Mouse (Mus musculus) liver, embryonic 16.5 days (tissue): ENCODE measurements around the gene Wwp2. TPM values are rescaled to one million over a fixed set of nuclear protein-coding genes. Genes with fewer than 3 reads are reported as not detected.
A peak's percentile ranks its signal among the peaks of the same experiment; 100 is the strongest.

Source experiments
- ATAC-seq: fragments of 200-750 bp; cut with Nextera tagmentation; 2 replicates; pipeline ENCODE4 v1.8.0; 2017; ENCODE audit warnings: low read depth, mild to moderate bottlenecking, moderate number of reproducible peaks, moderate library complexity
- H3K27ac ChIP-seq: fragments of 300-500 bp; sonication (generic); 2 replicates; pipeline ENCODE4 v1.5.1; 2014; ENCODE audit warnings: mild to moderate bottlenecking, low read length
- H3K27me3 ChIP-seq: fragments of 300-500 bp; sonication (generic); 2 replicates; pipeline ENCODE4 v1.6.1; 2014; ENCODE audit warnings: low read depth, low read length, mixed read lengths; ENCODE audit not compliant: control insufficient read depth, insufficient read depth
- H3K36me3 ChIP-seq: fragments of 300-500 bp; sonication (generic); 2 replicates; pipeline ENCODE4 v1.6.1; 2014; ENCODE audit warnings: mild to moderate bottlenecking; ENCODE audit not compliant: control insufficient read depth, insufficient read depth
- H3K4me1 ChIP-seq: fragments of 300-500 bp; sonication (generic); 2 replicates; pipeline ENCODE4 v1.6.1; 2014; ENCODE audit warnings: low read depth, low read length, mixed read lengths; ENCODE audit not compliant: control insufficient read depth
- H3K4me2 ChIP-seq: fragments of 300-500 bp; sonication (generic); 2 replicates; pipeline ENCODE4 v1.6.1; 2014; ENCODE audit warnings: low read depth, low read length, mixed read lengths
- H3K4me3 ChIP-seq: fragments of 300-500 bp; sonication (generic); 2 replicates; pipeline ENCODE4 v1.5.1; 2014; ENCODE audit warnings: low read depth, mild to moderate bottlenecking, low read length
- H3K9ac ChIP-seq: fragments of 300-500 bp; sonication (generic); 2 replicates; pipeline ENCODE4 v1.6.1; 2014; ENCODE audit warnings: low read depth, low read length
- H3K9me3 ChIP-seq: fragments of 300-500 bp; sonication (generic); replicated peaks from 2 replicates; pipeline ENCODE4 v1.6.1; 2016; ENCODE audit warnings: low read length; ENCODE audit not compliant: control insufficient read depth
- WGBS: fragments of 180-500 bp; shearing (Covaris S2); extraction: QIAGEN DNeasy Blood & Tissue Kit; methylation state at CpG from one replicate; pipeline ENCODE4 v1.1.7; 2014; ENCODE audit not compliant: insufficient replicate concordance; 5-methylcytosine and 5-hydroxymethylcytosine counted together
- polyA plus RNA-seq: library from polyadenylated mRNA; unstranded; fragments of >200 nt; fragmentation: Nextera tagmentation; extraction: Ambion mirVana; gene quantifications from 2 replicates; pipeline ENCODE4 v1.2.1, GENCODE M21; 2015

Gene Wwp2
- polyA plus RNA-seq, 1 experiment from 2014 or later: 32.7 TPM

DNA sequence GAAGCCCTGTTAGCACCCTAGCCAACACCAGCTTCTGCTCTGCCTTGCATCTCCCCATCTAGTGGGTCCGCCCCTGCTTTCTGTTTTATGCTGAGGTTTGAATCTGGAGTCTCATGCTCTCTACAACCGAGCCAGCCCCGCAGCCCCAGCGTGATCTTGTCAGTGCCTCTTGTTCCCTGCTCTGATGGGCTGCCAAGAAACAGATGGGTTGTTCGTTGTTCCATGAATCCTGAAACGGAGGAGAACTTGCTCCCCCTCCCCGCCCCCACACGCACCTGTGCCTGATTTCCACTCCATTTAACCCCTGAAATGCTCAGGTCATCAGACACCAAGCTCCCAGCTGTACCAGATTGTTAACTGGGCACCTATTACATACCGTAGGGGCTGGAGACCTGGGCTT, 36.7 kb upstream of the Wwp2 start:
- no peak for ATAC-seq
- Histone ChIP-seq H3K9me3 (no peaks in the 10 kb centered on the region), H3K27ac (no peak overlapping the region), H3K4me2 (no peak overlapping the region), H3K9ac (no peak overlapping the region), H3K36me3 (no peaks in the 10 kb centered on the region), H3K27me3 (no peaks in the 10 kb centered on the region), H3K4me3 (no peak overlapping the region), H3K4me1 (peaks cover 26% of the 10 kb centered on the region)
- WGBS: 51% methylated on average over 9 of the region's 9 CpGs

DNA sequence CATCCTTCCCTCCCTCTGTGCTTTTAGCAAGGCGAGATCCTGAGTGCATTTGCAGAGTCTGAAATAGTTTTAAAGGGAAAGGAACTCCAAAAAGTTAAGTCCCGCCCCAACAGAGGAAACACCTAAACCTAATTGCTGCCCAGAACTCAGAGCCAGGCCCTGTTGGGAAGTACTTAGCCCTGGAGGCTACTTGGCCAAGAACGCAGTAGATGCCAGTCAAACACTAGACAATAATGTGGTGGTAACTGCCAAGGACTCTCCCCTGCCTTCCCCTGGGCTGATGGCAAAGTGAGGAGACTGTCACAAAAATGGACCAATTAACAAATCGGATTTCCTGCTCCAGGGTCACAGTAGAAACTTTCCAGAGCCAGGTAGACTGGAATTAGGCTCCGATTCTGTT, 34.3 kb upstream of the Wwp2 start:
- 77% methylated on average over 5 of the region's 5 CpGs for WGBS
- H3K36me3 ChIP-seq: no peaks in the 10 kb centered on the region
- H3K4me3 ChIP-seq: peak overlapping the region; percentile 64
- H3K27ac ChIP-seq: no peak overlapping the region
- H3K9me3 ChIP-seq: no peaks in the 10 kb centered on the region
- peaks cover 32% of the 10 kb centered on the region for H3K4me1 ChIP-seq
- peak overlapping the region; percentile 69 for H3K9ac ChIP-seq
- peak overlapping the region; percentile 82 for H3K4me2 ChIP-seq
- no peaks in the 10 kb centered on the region for H3K27me3 ChIP-seq
- no peak for ATAC-seq

DNA sequence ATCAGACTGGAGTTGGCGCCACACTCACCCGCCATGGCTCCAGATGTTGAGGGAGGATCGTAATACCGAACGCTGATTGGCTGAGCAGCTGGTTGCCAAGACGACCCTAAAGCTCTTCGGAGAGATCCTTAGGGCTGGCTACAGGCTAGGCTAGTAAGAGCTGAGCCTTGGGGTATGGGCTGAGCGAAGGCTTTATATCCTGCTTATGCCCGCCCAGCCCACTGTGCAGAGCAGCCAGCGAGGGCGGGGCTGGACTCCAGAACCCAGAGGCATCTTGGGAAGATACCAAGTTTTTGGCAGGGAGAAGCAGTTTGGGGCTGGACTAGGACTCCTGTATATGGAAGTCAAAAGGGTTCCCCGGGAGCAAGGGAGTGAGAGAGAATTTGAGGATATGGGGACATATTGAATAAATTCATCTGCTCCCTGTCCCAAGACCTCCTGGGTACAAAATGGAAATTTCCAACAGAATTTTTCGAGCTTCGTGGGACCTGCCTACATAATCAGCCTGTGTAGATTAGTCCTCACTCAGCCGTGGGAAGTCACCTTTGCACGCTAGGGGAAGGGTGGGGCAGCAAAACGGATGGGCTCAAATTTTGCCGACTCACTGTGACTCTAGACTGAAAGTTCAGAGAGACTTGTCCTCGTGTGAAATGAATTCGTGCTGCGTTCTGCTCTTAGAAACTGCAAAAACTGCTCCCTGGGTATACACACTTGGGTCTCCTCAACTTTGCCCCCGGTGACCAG, 33.0 kb upstream of the Wwp2 start, which contains the start of gene Nqo1:
TSS of gene Nqo1 (minus strand) at position 169 of the 744 bp plus-strand sequence.
- Histone ChIP-seq H3K4me3 (peak within 1 kb of the TSS; percentile 64), H3K27me3 (no peaks in the 10 kb centered on the region), H3K4me1 (peaks cover 32% of the 10 kb centered on the region), H3K9ac (peak within 1 kb of the TSS; percentile 69), H3K4me2 (peak within 1 kb of the TSS; percentile 82), H3K9me3 (no peaks in the 10 kb centered on the region), H3K36me3 (no peaks in the 10 kb centered on the region), H3K27ac (peak within 1 kb of the TSS; percentile 97)
- WGBS: 6% methylated on average over 22 of the region's 22 CpGs
- peak; percentile 93 for ATAC-seq

GRCm38 (mm10) chr8:107404057-107404456, 32.1 kb upstream of the Wwp2 start:
- Histone ChIP-seq H3K9me3 (no peaks in the 10 kb centered on the region), H3K27ac (peak overlapping the region; percentile 97), H3K9ac (peak overlapping the region; percentile 69), H3K27me3 (no peaks in the 10 kb centered on the region), H3K36me3 (no peaks in the 10 kb centered on the region), H3K4me3 (peak overlapping the region; percentile 64), H3K4me2 (peak overlapping the region; percentile 82), H3K4me1 (peaks cover 32% of the 10 kb centered on the region)
- ATAC-seq: no peak
- 62% methylated on average over 4 of the region's 4 CpGs for WGBS

DNA sequence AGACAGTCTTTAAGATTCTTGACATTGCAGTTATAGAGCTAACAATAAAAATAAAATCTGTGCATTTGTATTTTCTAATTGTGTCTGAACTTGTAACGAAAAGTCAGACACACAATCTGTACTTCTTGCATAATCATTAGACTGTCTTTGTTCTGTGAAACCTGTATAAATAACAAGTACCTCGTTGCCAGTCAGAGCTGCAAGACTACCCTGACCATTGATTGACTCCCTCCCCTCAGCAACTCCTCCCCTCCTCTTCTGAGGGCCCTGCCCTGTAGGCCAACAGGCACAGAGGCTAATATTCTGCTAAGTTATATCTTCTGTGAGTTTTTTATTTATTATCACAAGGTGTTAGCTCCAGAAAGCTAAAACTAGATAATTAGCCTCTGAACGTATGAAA, 30.2 kb upstream of the Wwp2 start:
- ATAC-seq: no peak

DNA sequence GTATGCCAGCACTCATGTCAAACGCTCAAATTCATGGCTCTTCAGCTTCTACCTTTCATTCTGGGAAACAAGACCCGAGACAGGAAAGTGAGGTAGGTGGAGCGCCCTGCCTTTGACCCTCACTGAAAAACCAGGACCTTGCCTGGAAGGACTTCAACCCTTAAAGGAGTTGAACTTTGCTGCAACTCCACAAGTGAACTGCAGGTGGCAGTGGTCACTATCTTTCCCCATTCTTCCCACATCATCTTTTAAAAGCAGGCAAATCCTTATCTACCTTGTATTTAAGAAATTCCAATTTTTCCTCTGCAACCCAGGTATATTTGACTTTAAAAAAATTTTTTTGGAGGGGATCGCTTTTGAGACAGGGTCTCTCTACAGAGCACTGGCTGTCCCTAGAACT, 24.8 kb upstream of the Wwp2 start:
- H3K9me3 ChIP-seq: no peaks in the 10 kb centered on the region
- WGBS: 64% methylated on average over 4 of the region's 4 CpGs
- no peak overlapping the region for H3K9ac ChIP-seq
- no peak for ATAC-seq
- no peak overlapping the region for H3K4me3 ChIP-seq
- H3K36me3 ChIP-seq: peaks cover 27% of the 10 kb centered on the region
- no peak overlapping the region for H3K27ac ChIP-seq
- no peaks in the 10 kb centered on the region for H3K4me1 ChIP-seq
- no peak overlapping the region for H3K4me2 ChIP-seq
- H3K27me3 ChIP-seq: no peaks in the 10 kb centered on the region

More for the DNA sequence above, 30.2 kb upstream of the Wwp2 start:
- peaks cover 32% of the 10 kb centered on the region for H3K4me1 ChIP-seq
- no peaks in the 10 kb centered on the region for H3K9me3 ChIP-seq
- 53% methylated on average over 3 of the region's 3 CpGs for WGBS
- H3K27me3 ChIP-seq: no peaks in the 10 kb centered on the region
- H3K9ac ChIP-seq: no peak overlapping the region
- no peak overlapping the region for H3K4me2 ChIP-seq
- H3K4me3 ChIP-seq: no peak overlapping the region
- 0 out of 2 replicates have a peak, but pooled peaks cover 8% of the 10 kb centered on the region for H3K36me3 ChIP-seq
- H3K27ac ChIP-seq: no peak overlapping the region

DNA sequence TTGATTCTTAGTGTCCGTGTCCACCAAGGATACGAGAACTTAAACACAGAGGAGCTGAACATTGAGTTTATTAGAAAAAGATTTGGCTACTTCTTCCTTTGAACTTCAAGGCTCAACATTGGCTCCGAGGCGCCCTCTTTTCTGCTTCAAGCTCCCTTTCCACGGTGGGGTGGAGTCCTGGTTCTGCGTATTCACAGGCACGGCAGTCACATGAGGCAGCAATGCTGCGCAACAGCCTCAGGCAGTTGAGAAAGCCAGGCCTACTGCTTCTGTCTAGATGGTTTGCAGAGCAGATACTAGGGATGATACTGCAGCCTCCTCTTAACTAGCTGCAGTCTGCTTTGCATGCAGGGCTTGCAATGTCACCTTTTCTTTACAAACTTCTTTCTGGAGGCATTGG, 23.6 kb upstream of the Wwp2 start:
- 81% methylated on average over 8 of the region's 8 CpGs for WGBS
- ATAC-seq: no peak
- H3K36me3 ChIP-seq: peaks cover 34% of the 10 kb centered on the region

DNA sequence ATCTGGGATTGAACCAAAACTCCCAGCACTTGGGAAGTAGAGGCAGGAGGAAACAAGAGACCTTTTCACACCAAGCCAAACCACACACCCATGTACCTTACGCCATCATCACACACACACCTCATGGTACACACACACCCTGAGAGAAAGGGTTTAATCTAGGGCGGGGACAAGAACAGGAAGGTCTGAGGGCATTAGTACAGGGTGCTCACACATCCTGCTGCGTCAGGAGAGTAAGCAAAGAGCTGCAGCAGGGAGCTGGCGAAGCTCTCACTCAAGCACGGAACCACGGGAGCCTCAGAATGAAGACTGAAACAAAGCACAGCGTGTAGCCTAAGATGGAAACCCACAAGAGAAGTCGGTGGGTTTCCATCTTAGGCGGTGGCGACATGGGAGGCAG, 22.3 kb upstream of the Wwp2 start:
- H3K36me3 ChIP-seq: peaks cover 45% of the 10 kb centered on the region
- ATAC-seq: no peak

More for the DNA sequence above, 23.6 kb upstream of the Wwp2 start:
- H3K27ac ChIP-seq: no peak overlapping the region
- no peaks in the 10 kb centered on the region for H3K4me1 ChIP-seq
- H3K4me3 ChIP-seq: no peak overlapping the region
- H3K9ac ChIP-seq: no peak overlapping the region
- no peaks in the 10 kb centered on the region for H3K27me3 ChIP-seq
- H3K9me3 ChIP-seq: no peaks in the 10 kb centered on the region
- H3K4me2 ChIP-seq: no peak overlapping the region

DNA sequence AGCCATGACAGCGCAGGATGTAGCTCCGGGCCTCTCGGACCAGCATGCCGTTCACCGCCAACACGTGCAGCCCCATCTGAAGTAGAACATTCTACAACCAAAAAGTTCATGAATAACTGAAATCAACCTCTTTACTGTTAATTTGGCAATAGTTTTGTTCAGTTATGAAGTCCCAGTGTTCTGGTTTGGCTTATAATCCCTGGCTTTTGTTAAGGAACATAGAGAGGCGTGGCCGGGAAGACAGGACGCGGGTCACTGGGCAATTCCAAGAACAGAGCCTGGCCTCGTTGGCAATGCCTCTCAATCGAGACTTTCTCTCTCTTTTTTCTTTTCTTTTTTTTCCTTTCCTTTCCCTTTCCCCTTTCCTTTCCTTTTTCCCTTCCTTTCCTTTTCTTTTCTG, 19.2 kb upstream of the Wwp2 start:
- Histone ChIP-seq H3K9me3 (no peaks in the 10 kb centered on the region), H3K4me2 (no peak overlapping the region), H3K36me3 (peaks cover 44% of the 10 kb centered on the region), H3K4me1 (no peaks in the 10 kb centered on the region; the same call in 1 of the 2 replicates), H3K27me3 (no peaks in the 10 kb centered on the region), H3K9ac (no peak overlapping the region), H3K27ac (no peak overlapping the region), H3K4me3 (no peak overlapping the region)
- WGBS: 87% methylated on average over 12 of the region's 12 CpGs
- ATAC-seq: no peak

More for the DNA sequence above, 22.3 kb upstream of the Wwp2 start:
- 82% methylated on average over 10 of the region's 10 CpGs for WGBS
- Histone ChIP-seq H3K4me3 (no peak overlapping the region), H3K4me2 (no peak overlapping the region), H3K27ac (no peak overlapping the region), H3K9ac (no peak overlapping the region), H3K9me3 (no peaks in the 10 kb centered on the region), H3K4me1 (no peaks in the 10 kb centered on the region), H3K27me3 (no peaks in the 10 kb centered on the region)
